Mouse (Mus musculus) gastrocnemius, postnatal 10 days (tissue): Measurements from ENCODE around the gene Nmur1. TPM values are rescaled to one million over a fixed set of nuclear protein-coding genes. Genes with fewer than 3 reads are reported as not detected.
"Not testable (repeated sequence)": the region's sequence is repeated elsewhere in the genome, so short reads cannot be mapped to it uniquely, and the experiment has no call there.

Experiments
- DNase-seq: peaks from one replicate; pipeline ENCODE4 v3.0.0; 2021; ENCODE audit warnings: mixed read lengths
- total RNA-seq, 2 experiments: library from RNA; stranded (reverse); gene quantifications; 2 replicates each; pipeline ENCODE4 v1.2.3; 2021

Gene Nmur1
- total RNA-seq, 2 experiments from 2014 or later = not detected

DNA sequence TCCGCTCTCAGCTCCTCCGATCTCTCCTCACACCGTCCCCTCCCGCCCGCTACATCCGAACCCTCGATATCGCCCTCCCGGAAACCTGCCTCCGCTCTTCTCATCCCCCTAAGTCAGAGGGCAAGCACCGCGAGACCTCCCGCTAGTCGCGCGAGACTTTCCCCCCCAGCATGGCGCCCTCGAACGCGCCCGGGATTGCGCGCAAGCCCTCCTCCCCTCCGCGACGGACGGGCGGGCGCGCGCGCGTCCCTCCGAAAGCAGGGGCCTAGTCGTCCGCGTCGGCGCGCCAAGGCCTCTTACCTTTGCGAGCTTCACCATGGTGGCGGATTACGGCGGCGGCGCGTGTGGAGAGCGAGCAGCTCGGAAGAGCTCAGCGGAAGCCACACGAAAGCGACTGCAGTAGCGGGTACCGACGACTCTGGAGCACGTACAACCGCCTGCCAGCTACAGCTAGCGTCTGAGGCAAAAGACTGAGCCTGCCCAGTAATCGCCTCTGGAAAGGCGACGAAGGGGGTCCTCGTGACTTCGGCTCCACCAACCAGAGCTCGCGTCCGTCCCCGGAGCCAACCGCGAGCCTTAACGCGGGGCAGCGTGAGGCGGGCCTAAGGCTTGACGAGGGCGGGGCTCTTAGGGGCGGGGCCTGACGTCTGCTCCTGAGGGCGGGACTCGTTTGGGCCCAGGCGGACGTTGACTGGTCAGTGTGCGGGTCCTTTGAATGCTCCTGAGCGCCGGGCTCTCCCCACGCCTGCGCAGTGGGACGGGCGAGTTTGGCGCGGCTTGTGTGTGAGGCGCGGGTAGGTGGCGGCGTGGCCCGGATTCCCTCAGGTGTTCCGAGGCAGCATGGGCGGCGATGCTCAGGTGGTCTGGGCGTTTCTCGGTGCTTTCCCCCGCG lies 66.9 kb downstream of the Nmur1 start, which contains the start of gene Ncl:
Gene Ncl (minus strand): TSS at position 495 of the 892 bp plus-strand sequence.
- peak; percentile 96 for DNase-seq

DNA sequence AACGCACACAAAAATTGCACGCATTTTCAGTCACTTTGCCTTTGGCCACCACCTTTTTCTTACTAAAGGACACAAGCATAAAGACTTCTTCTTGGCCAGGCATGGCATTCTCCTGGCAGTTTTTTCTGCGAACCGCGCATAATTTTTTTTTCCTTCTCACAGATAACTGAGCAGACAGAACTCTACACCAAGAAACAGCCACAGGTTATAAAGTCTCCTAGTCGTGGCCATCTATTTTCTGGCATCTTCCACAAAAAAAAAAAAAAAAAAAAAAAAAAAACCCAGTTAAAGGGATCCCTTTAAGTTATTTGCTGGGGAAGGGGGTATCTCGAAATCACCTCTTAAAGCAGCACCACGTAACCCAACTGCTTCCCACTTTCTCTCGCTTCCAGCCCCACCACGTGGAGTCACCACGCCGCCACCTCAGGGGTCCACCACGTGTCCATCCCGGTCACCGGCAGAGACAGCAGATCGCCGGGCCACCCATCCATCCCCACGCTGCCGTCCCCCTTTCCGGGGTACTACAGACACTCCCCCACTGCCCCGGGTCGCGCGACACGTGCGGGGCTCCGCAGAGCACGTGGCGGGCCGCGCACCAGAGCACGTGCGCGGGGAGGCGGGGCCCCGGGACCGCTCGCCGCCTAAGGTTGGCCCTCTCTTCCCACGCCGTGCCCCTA lies 67.7 kb downstream of the Nmur1 start:
- no peak for DNase-seq

DNA sequence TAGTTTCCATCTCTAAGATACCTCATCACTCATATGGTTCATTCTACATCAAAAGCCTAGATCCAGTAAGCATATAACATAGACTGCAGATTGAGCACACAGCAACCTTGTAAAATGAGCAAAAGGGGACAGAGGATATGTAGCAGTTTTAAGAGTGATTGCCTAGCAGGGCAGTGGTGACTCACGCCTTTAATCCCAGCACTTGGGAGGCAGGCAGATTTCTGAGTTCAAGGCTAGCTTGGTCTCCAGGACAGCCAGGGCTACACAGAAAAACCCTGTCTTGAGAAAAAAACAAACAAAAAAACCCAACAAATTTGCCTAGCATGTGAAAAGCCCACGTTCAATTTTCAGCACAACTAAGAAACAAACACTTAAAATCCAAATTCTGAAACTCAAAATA lies 71.8 kb downstream of the Nmur1 start:
- no peak for DNase-seq

DNA sequence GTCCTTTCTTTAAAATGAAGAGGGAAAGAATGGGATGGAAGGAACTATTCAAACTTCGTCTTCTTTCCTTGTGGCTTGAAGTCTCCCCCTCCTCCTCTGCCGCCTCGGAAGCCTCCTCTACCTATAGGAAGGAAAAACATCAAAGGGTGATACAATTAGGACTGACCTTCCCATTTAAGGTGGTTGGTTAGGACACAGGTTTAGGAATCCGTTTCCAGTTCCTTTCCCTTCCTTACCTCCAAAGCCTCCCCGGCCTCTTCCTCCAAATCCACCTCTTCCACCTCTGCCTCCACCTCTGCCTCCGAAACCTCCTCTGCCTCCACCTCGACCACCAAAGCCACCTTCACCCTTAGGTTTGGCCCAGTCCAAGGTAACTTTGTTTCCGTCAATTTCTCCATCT lies 75.5 kb downstream of the Nmur1 start:
- no peak for DNase-seq

GRCm38 (mm10) chr1:86349696-86350095 lies 76.3 kb downstream of the Nmur1 start:
- no peak for DNase-seq

- DNase-seq = no peak
Observed at GRCm38 (mm10) chr1:86349201-86349600, 76.8 kb downstream of the Nmur1 start.

DNA sequence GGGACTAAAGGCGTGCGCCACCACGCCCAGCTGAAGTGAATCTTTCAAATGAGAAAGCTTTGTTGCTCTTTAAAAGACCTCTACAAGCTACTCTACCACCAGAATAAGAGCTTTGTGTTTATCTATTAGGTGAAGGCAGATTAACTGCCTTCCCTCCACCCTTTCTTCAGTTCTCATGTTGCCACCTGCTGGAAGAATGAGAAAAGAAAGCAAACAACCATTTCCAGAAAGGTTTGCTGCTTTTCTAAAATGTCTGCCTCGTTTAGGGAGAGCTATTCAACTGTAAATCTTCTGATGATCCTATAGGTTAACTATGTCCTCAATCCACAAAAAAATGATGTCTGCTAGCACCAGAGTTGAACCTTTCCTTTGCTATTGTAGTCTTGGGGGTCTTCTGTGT lies 77.2 kb downstream of the Nmur1 start:
- DNase-seq = no peak

DNA sequence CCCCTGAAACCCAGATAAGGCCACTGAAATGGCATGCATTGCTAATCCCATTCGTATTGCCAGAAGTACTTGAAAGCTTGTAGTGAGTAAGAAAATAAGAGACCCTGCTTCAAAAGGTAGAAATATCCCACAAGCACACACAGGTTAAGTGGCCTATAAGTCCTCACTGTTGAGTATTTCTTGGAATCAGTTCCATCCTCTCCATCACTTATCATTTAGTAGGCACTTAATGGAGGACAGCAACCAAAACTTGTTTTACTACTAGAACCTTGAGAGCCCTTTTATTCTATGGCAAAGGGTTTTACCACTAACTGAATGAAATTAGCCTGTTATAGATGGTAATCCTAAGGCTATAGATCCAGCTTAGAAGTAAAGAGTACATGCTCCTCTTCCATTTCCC lies 77.9 kb downstream of the Nmur1 start:
- DNase-seq = no peak

DNA sequence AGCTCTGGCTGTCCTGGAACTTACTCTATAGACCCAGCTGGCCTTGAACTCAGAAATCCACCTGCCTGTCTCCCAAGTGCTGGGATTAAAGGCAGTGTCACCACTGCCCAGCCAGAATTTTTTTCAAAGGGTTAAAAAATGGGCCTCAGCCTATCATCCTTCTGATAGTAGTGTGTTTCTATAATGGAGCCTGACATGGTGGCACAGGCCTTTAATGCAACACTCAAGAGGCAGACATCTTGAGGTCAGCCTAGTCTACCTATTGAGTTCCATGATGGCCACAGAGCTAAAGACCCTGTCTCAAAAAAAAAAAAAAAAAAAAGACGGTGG lies 78.3 kb downstream of the Nmur1 start:
- DNase-seq = no peak

DNA sequence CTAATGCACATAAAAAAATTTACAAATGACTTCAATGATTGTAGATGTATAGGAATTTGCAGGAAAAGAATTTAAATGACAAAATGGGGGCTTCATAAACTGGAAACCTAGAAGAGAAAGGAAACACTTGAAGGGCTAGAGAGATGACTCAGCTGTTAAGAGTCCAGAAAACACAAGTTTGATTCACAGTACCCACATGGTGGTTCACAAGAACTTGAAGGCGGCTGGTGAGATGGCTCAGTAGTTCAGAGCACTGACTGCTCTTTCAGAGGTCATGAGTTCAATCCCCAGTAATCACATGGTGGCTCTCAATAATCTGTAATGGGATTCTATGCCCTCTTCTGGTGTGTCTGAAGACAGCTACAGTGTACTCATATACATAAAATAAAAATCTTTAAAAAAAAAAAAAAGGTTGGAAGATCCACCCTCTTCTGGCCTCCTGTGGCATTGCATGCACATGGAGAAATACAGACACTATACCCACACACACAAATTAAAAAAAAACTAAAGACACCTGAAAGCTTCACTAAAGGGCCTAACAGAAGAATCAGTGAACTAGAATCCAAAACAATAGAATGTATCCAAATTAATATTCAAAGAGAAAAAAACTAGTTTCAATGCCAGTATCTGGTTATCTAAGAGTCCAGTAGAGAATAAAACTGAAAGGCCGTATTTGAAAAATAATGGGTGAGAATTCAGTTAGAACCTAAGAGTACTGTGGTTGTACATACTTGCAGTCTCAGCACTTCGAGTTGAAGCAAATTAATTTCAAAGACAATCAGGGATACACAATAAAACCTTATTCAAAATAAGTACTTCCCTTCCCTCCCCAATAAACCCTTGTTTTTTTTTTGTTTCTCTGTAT lies 78.9 kb downstream of the Nmur1 start:
- DNase-seq = no peak

- no peak for DNase-seq
Observed at GRCm38 (mm10) chr1:86345956-86346355, 80.1 kb downstream of the Nmur1 start.

GRCm38 (mm10) chr1:86345069-86345468 lies 81.0 kb downstream of the Nmur1 start:
- DNase-seq = no peak

GRCm38 (mm10) chr1:86343969-86344861 lies 81.8 kb downstream of the Nmur1 start:
- no peak for DNase-seq

- no peak for DNase-seq
Observed at GRCm38 (mm10) chr1:86343087-86343645, 82.9 kb downstream of the Nmur1 start.

DNA sequence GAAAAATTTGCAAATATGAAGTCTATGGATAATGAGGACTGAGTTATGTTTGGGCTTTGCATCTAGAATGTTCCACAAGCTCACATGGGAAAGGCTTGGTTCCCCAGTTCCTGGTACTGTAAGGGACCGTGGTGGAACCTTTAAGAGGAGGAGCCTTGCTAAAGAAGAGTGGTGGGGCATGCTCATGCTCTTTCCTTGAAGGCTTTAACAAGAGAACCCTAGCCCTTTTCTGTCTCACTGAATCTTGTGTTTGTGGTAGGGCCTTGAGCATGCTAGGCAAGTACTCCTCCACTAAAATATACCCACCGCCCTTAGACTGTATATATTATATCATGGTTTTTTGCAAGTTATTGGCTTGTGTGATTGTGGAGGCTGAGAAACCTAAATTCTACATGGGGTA lies 83.7 kb downstream of the Nmur1 start:
- no peak for DNase-seq

GRCm38 (mm10) chr1:86341096-86341495 lies 84.9 kb downstream of the Nmur1 start:
- not testable (repeated sequence) for DNase-seq

GRCm38 (mm10) chr1:86339156-86339812 lies 86.7 kb downstream of the Nmur1 start:
- DNase-seq = peak; percentile 80

- no peak for DNase-seq
Observed at GRCm38 (mm10) chr1:86336330-86336729, 89.7 kb downstream of the Nmur1 start.
